Mouse (Mus musculus) MEL (cell line): ENCODE data around the gene Hdac4. TPM values are rescaled to one million over a fixed set of nuclear protein-coding genes. Genes with fewer than 3 reads are reported as not detected.

Experiments used
- DNase-seq: peaks from one replicate; pipeline ENCODE4 v3.0.0; 2011; ENCODE audit warnings: low read depth, low spot score
- H3K27ac ChIP-seq: 2 replicates; pipeline ENCODE4 v1.5.1; 2012; ENCODE audit warnings: low read depth, mild to moderate bottlenecking, control low read depth, low read length, moderate library complexity; ENCODE audit not compliant: control insufficient read depth
- H3K27me3 ChIP-seq, 2 experiments: fragments of 150-350 bp in 1 of 2; sonication (generic) in 1 of 2; 2 replicates each; pipeline ENCODE4 v1.6.1; 2012; ENCODE audit warnings: low read length in 2 of 2, mild to moderate bottlenecking in 2 of 2, improper control_type of control experiment in 1 of 2, moderate library complexity in 1 of 2; ENCODE audit not compliant: insufficient read depth in 2 of 2, control insufficient read depth in 1 of 2
- H3K36me3 ChIP-seq, 2 experiments: 2 replicates each; pipeline ENCODE4 v1.6.1; 2012 to 2014; ENCODE audit warnings: low read length in 2 of 2, improper control_type of control experiment in 1 of 2, inconsistent platforms in 1 of 2, mild to moderate bottlenecking in 1 of 2; ENCODE audit not compliant: insufficient read depth in 2 of 2, control insufficient read depth in 1 of 2
- H3K4me1 ChIP-seq, 2 experiments: fragments of 150-350 bp in 1 of 2; sonication (generic) in 1 of 2; 2 replicates each; pipeline ENCODE4 v1.6.1; 2012; ENCODE audit warnings: low read length in 2 of 2, improper control_type of control experiment in 1 of 2, mild to moderate bottlenecking in 1 of 2; ENCODE audit not compliant: insufficient read depth in 2 of 2, control insufficient read depth in 1 of 2
- H3K4me3 ChIP-seq, 2 experiments: fragments of 150-350 bp in 1 of 2; sonication (generic) in 1 of 2; 2 replicates each; pipeline ENCODE4 v1.5.1; 2012; ENCODE audit warnings: low read depth in 2 of 2, low read length in 2 of 2, mild to moderate bottlenecking in 2 of 2, moderate library complexity in 2 of 2, control low read depth in 1 of 2, improper control_type of control experiment in 1 of 2; ENCODE audit not compliant: control insufficient read depth in 1 of 2, insufficient read depth in 1 of 2
- H3K79me2 ChIP-seq: 2 replicates; pipeline ENCODE4 v1.6.1; 2012; ENCODE audit warnings: mild to moderate bottlenecking, low read length, moderate library complexity; ENCODE audit not compliant: control insufficient read depth, poor library complexity, insufficient read depth
- H3K9ac ChIP-seq: 2 replicates; pipeline ENCODE4 v1.6.1; 2012; ENCODE audit warnings: low read depth, mild to moderate bottlenecking, control low read depth, low read length, moderate library complexity; ENCODE audit not compliant: control insufficient read depth, poor library complexity, severe bottlenecking
- H3K9me3 ChIP-seq: fragments of 150-350 bp; sonication (generic); replicated peaks from 2 replicates; pipeline ENCODE4 v1.6.1; 2012; ENCODE audit warnings: mild to moderate bottlenecking, low read length, improper control_type of control experiment, moderate library complexity; ENCODE audit not compliant: insufficient read depth
- BHLHE40 ChIP-seq: IDR thresholded peaks from 2 replicates; pipeline ENCODE4 v1.6.1; 2012; ENCODE audit warnings: low read depth, mild to moderate bottlenecking, inconsistent platforms, low read length, improper control_type of control experiment, borderline replicate concordance
- CHD1 ChIP-seq: IDR thresholded peaks from 2 replicates; pipeline ENCODE4 v1.6.1; 2012; ENCODE audit warnings: low read depth, mild to moderate bottlenecking, inconsistent platforms, low read length, improper control_type of control experiment
- CTCF ChIP-seq, 3 experiments: IDR thresholded peaks in 2 of 3; conservative IDR thresholded peaks in 1 of 3; 2 replicates each; pipeline ENCODE4 v1.5.1; 2011 to 2012; ENCODE audit warnings: low read length in 3 of 3, low read depth in 2 of 3, mild to moderate bottlenecking in 2 of 3, improper control_type of control experiment in 1 of 3, inconsistent platforms in 1 of 3, mixed read lengths in 1 of 3, moderate library complexity in 1 of 3; ENCODE audit not compliant: control insufficient read depth in 1 of 3, insufficient read depth in 1 of 3, poor library complexity in 1 of 3, severe bottlenecking in 1 of 3
- ELF1 ChIP-seq: IDR thresholded peaks from 2 replicates; pipeline ENCODE4 v1.6.1; 2014; ENCODE audit warnings: low read depth, mild to moderate bottlenecking, inconsistent platforms, low read length, improper control_type of control experiment, moderate library complexity
- EP300 ChIP-seq, 2 experiments: IDR thresholded peaks; 2 replicates each; pipeline ENCODE4 v1.6.1; 2011; ENCODE audit warnings: improper control_type of control experiment in 2 of 2, low read length in 2 of 2, low read depth in 1 of 2, mild to moderate bottlenecking in 1 of 2
- ETS1 ChIP-seq: IDR thresholded peaks from 2 replicates; pipeline ENCODE4 v1.6.1; 2012; ENCODE audit warnings: low read depth, mild to moderate bottlenecking, inconsistent platforms, low read length, improper control_type of control experiment, moderate library complexity
- GABPA ChIP-seq: IDR thresholded peaks from 2 replicates; pipeline ENCODE4 v1.6.1; 2012; ENCODE audit warnings: low read depth, mild to moderate bottlenecking, inconsistent platforms, low read length, improper control_type of control experiment, moderate library complexity
- GATA1 ChIP-seq: IDR thresholded peaks from 2 replicates; pipeline ENCODE4 v1.6.1; 2011; ENCODE audit warnings: low read depth, low read length, improper control_type of control experiment
- MAFK ChIP-seq: IDR thresholded peaks from 2 replicates; pipeline ENCODE4 v1.6.1; 2011; ENCODE audit warnings: low read depth, mild to moderate bottlenecking, low read length, improper control_type of control experiment, borderline replicate concordance
- MAX ChIP-seq: IDR thresholded peaks from 2 replicates; pipeline ENCODE4 v1.6.1; 2011; ENCODE audit warnings: low read length, improper control_type of control experiment
- MAZ ChIP-seq: IDR thresholded peaks from 2 replicates; pipeline ENCODE4 v1.6.1; 2012; ENCODE audit warnings: low read depth, mild to moderate bottlenecking, inconsistent platforms, low read length, improper control_type of control experiment
- MYB ChIP-seq: IDR thresholded peaks from 2 replicates; pipeline ENCODE4 v1.6.1; 2011; ENCODE audit warnings: mild to moderate bottlenecking, low read depth, low read length, improper control_type of control experiment
- MYC ChIP-seq: IDR thresholded peaks from 2 replicates; pipeline ENCODE4 v1.6.1; 2011; ENCODE audit warnings: low read depth, mild to moderate bottlenecking, low read length, improper control_type of control experiment, moderate library complexity
- NELFE ChIP-seq: IDR thresholded peaks from 2 replicates; pipeline ENCODE4 v1.6.1; 2011; ENCODE audit warnings: low read depth, low read length, improper control_type of control experiment
- NRF1 ChIP-seq: IDR thresholded peaks from 2 replicates; pipeline ENCODE4 v1.6.1; 2014; ENCODE audit warnings: low read depth, mild to moderate bottlenecking, inconsistent platforms, low read length, improper control_type of control experiment, moderate library complexity; ENCODE audit not compliant: poor library complexity, insufficient read depth, severe bottlenecking
- POLR2AphosphoS5 ChIP-seq: IDR thresholded peaks from 2 replicates; pipeline ENCODE4 v1.6.1; 2012; ENCODE audit warnings: low read depth, borderline replicate concordance, mild to moderate bottlenecking, inconsistent platforms, low read length, moderate library complexity, mixed read lengths
- TAL1 ChIP-seq: IDR thresholded peaks from 2 replicates; pipeline ENCODE4 v1.6.1; 2012; ENCODE audit warnings: mild to moderate bottlenecking, inconsistent platforms, low read length, moderate library complexity, mixed read lengths
- TBP ChIP-seq: IDR thresholded peaks from 2 replicates; pipeline ENCODE4 v1.8.0; 2011; ENCODE audit warnings: low read depth, low read length, improper control_type of control experiment
- TCF12 ChIP-seq: IDR thresholded peaks from 2 replicates; pipeline ENCODE4 v1.6.1; 2014; ENCODE audit warnings: low read depth, mild to moderate bottlenecking, inconsistent platforms, low read length, improper control_type of control experiment, moderate library complexity
- UBTF ChIP-seq: IDR thresholded peaks from 2 replicates; pipeline ENCODE4 v1.6.1; 2012; ENCODE audit warnings: low read depth, mild to moderate bottlenecking, inconsistent platforms, low read length, improper control_type of control experiment, moderate library complexity, borderline replicate concordance; ENCODE audit not compliant: insufficient read depth
- USF2 ChIP-seq, 2 experiments: IDR thresholded peaks; 2 replicates each; pipeline ENCODE4 v1.6.1; 2011 to 2012; ENCODE audit warnings: improper control_type of control experiment in 2 of 2, low read length in 2 of 2, borderline replicate concordance in 1 of 2, inconsistent platforms in 1 of 2, low read depth in 1 of 2, mild to moderate bottlenecking in 1 of 2; ENCODE audit not compliant: insufficient read depth in 1 of 2
- ZC3H11A ChIP-seq: IDR thresholded peaks from 2 replicates; pipeline ENCODE4 v1.6.1; 2012; ENCODE audit warnings: low read depth, mild to moderate bottlenecking, inconsistent platforms, low read length, improper control_type of control experiment
- ZKSCAN1 ChIP-seq: IDR thresholded peaks from 2 replicates; pipeline ENCODE4 v1.6.1; 2012; ENCODE audit warnings: low read depth, mild to moderate bottlenecking, inconsistent platforms, low read length, improper control_type of control experiment, moderate library complexity
- ZNF384 ChIP-seq: IDR thresholded peaks from 2 replicates; pipeline ENCODE4 v1.6.1; 2012; ENCODE audit warnings: low read depth, mild to moderate bottlenecking, inconsistent platforms, low read length, improper control_type of control experiment
- polyA plus RNA-seq, 2 experiments: library from polyadenylated mRNA; stranded (reverse) in 1 of 2; unstranded in 1 of 2; fragments of >175 nt in 1 of 2; fragments of >200 nt in 1 of 2; gene quantifications; 2 replicates each; pipeline versions ENCODE4 v1.2.1 to v1.2.4; 2012; ENCODE audit warnings: low replicate concordance in 2 of 2, low read depth in 1 of 2; ENCODE audit not compliant: insufficient read length in 2 of 2, insufficient read depth in 1 of 2, missing spikeins in 1 of 2
- total RNA-seq: library from RNA; depleted of rRNA; stranded (reverse); fragments of 300-350 nt; gene quantifications from 2 replicates; pipeline ENCODE4 v1.2.3, GENCODE M21; 2012

Gene Hdac4
- total and polyA plus RNA-seq, 3 experiments: 11.0 to 19.5 (median 12.3) TPM

GRCm38 (mm10) chr1:92014496-92014895, 181.0 kb downstream of the Hdac4 start:
- Histone ChIP-seq H3K79me2 (no peaks in the 10 kb centered on the region), H3K36me3 (peaks cover 0 to 2% of the 10 kb centered on the region in 2 experiments; a peak in 2 of 4 replicates)
- DNase-seq: peak; percentile 27

GRCm38 (mm10) chr1:92006666-92007065, 188.8 kb downstream of the Hdac4 start:
- DNase-seq: no peak
- TF ChIP-seq CTCF (IDR thresholded peaks at IDR 0.05 in 2 of 3, conservative IDR thresholded peaks at IDR 0.05 in 1 of 3; ENCODE audit: control insufficient read depth in 1 of 3, insufficient read depth in 1 of 3, low read depth in 2 of 3, low read length in 3 of 3, poor library complexity in 1 of 3, severe bottlenecking in 1 of 3) (no peak; a peak in 1 of 6 replicates), TCF12 (no peak), ELF1 (no peak), ZKSCAN1 (no peak), MAFK (no peak), NELFE (no peak), TAL1 (no peak), BHLHE40 (no peak), ZNF384 (no peak), UBTF (no peak), ZC3H11A (no peak), MYC (no peak), NRF1 (no peak), GABPA (no peak), EP300 (IDR thresholded peaks at IDR 0.05; ENCODE audit: low read depth in 1 of 2, low read length in 2 of 2) (no peak), CHD1 (no peak), MAX (no peak), USF2 (IDR thresholded peaks at IDR 0.05; ENCODE audit: borderline replicate concordance in 1 of 2, insufficient read depth in 1 of 2, low read depth in 1 of 2, low read length in 2 of 2) (no peak), ETS1 (no peak), MYB (no peak)
- H3K79me2 ChIP-seq: no peaks in the 10 kb centered on the region
- H3K27ac ChIP-seq: no peak overlapping the region
- H3K4me1 ChIP-seq: no peaks in the 10 kb centered on the region
- no peaks in the 10 kb centered on the region; a peak in 1 of 4 replicates for H3K36me3 ChIP-seq
- no peak overlapping the region for H3K9ac ChIP-seq
- H3K9me3 ChIP-seq: no peaks in the 10 kb centered on the region
- no peak overlapping the region for H3K4me3 ChIP-seq
- no peaks in the 10 kb centered on the region for H3K27me3 ChIP-seq

More at GRCm38 (mm10) chr1:92014496-92014895, 181.0 kb downstream of the Hdac4 start:
- no peak overlapping the region for H3K9ac ChIP-seq
- no peaks in the 10 kb centered on the region for H3K27me3 ChIP-seq
- no peak overlapping the region for H3K27ac ChIP-seq
- TF ChIP-seq MAX (no peak), UBTF (no peak), POLR2AphosphoS5 (no peak), EP300 (IDR thresholded peaks at IDR 0.05; ENCODE audit: low read depth in 1 of 2, low read length in 2 of 2) (peak in 1 of 2 experiments; percentile 24; a peak in 1 of 4 replicates), TBP (no peak), MAZ (no peak), GATA1 (peak; percentile 45; the same call in 1 of the 2 replicates), MAFK (no peak), GABPA (no peak)
- TF ChIP-seq, all 39 proteins: peak for 2
- no peak overlapping the region for H3K4me3 ChIP-seq
- no peaks in the 10 kb centered on the region for H3K9me3 ChIP-seq
- H3K4me1 ChIP-seq: peaks cover 3% of the 10 kb centered on the region in 2 experiments; a peak in 2 of 4 replicates
